Comparison of ENCODE assay signal across 13 mouse cellular contexts in genomic region chr6:115983306-115984038, GRCm38 (mm10). TPM values are rescaled to one million over a fixed set of nuclear protein-coding genes. Genes with fewer than 3 reads are reported as not detected.
A peak's percentile ranks its signal among the peaks of the same experiment; 100 is the strongest.
DNase-seq lines count a peak whose midpoint lies in the region; ATAC-seq lines count a peak whose summit lies in the region.
"Had no signal": no experiment of that assay in that cellular context is flagged by ENCODE, and none has a peak within 500 bp of the region (broad histone marks: within the 10 kb centered on the region; RNA-seq: fewer than 3 reads in every experiment).

No protein-coding gene starts in this region.

- whole genome bisulfite sequencing in heart, embryonic 13.5 days = 51% methylated on average over 12 of the region's 12 CpGs
- WGBS in heart, embryonic 16.5 days = 59% methylated on average over 12 of the region's 12 CpGs
- WGBS in liver, embryonic 12.5 days (ENCODE audit: insufficient replicate concordance) = 69% methylated on average over 12 of the region's 12 CpGs

- peak overlapping the region; percentile 33 for H3K27ac ChIP-seq in heart, embryonic 13.5 days (replicated peaks)
- peak overlapping the region; percentile 15 for H3K27ac ChIP-seq in brown adipose tissue, adult 24 weeks (replicated peaks; ENCODE audit: low read depth, low read length)
- H3K27ac ChIP-seq in heart, embryonic 16.5 days (ENCODE audit: low read length) = peak overlapping the region; percentile 40; the same call in 1 of the 2 replicates
- H3K27ac ChIP-seq in liver, embryonic 12.5 days = no peak overlapping the region
- H3K27ac ChIP-seq: liver, embryonic 14.5 days had no signal

- H3K36me3 ChIP-seq in heart, embryonic 13.5 days = peaks cover 21% of the 10 kb centered on the region
- H3K36me3 ChIP-seq in heart, embryonic 16.5 days (ENCODE audit: control insufficient read depth, insufficient read depth) = no peaks in the 10 kb centered on the region
- H3K36me3 ChIP-seq in liver, embryonic 12.5 days = no peaks in the 10 kb centered on the region
- H3K36me3 ChIP-seq: G1E had no signal

- no peak for ATAC-seq in heart, embryonic 13.5 days (ENCODE audit: extremely low read depth, insufficient number of reproducible peaks, low FRiP score, low TSS enrichment)
- no peak for ATAC-seq in heart, embryonic 16.5 days (replicated peaks; ENCODE audit: extremely low read depth, insufficient read depth, low FRiP score)
- no peak for ATAC-seq in granulocyte monocyte progenitor cell, adult 5-6 weeks (replicated peaks; ENCODE audit: poor library complexity, severe bottlenecking)
- no peak for ATAC-seq in liver, embryonic 12.5 days
- ATAC-seq: forebrain, embryonic 16.5 days; inflammation-experienced regulatory T-cells, adult 6 months had no signal

- DNase-seq in heart, adult 18-20 months = no peak
- DNase-seq in lung, postnatal 10 days = peak; percentile 75

- no peaks in the 10 kb centered on the region for H3K27me3 ChIP-seq in heart, embryonic 13.5 days (replicated peaks)
- no peaks in the 10 kb centered on the region for H3K27me3 ChIP-seq in heart, embryonic 16.5 days (ENCODE audit: control insufficient read depth, insufficient read depth, low read length)
- H3K27me3 ChIP-seq in liver, embryonic 12.5 days (replicated peaks) = no peaks in the 10 kb centered on the region

- no peaks in the 10 kb centered on the region for H3K9me3 ChIP-seq in heart, embryonic 13.5 days
- H3K9me3 ChIP-seq in heart, embryonic 16.5 days (replicated peaks; ENCODE audit: control insufficient read depth, low read length) = no peaks in the 10 kb centered on the region
- H3K9me3 ChIP-seq in liver, embryonic 12.5 days (replicated peaks) = no peaks in the 10 kb centered on the region
- H3K9me3 ChIP-seq: G1E had no signal

- peak overlapping the region; percentile 64 for H3K9ac ChIP-seq in heart, embryonic 13.5 days
- peak overlapping the region; percentile 15 for H3K9ac ChIP-seq in heart, embryonic 16.5 days (ENCODE audit: low read length)
- H3K9ac ChIP-seq in liver, embryonic 12.5 days = no peak overlapping the region
- H3K9ac ChIP-seq: liver, embryonic 14.5 days had no signal

- no peak overlapping the region for H3K4me3 ChIP-seq in heart, embryonic 13.5 days
- no peak overlapping the region for H3K4me3 ChIP-seq in brown adipose tissue, adult 24 weeks (ENCODE audit: insufficient read depth, low read depth, low read length)
- no peak overlapping the region for H3K4me3 ChIP-seq in heart, embryonic 16.5 days (ENCODE audit: low read length)
- H3K4me3 ChIP-seq in liver, embryonic 12.5 days = no peak overlapping the region

- H3K4me2 ChIP-seq in heart, embryonic 13.5 days = peak overlapping the region; percentile 76
- peak overlapping the region; percentile 12 for H3K4me2 ChIP-seq in heart, embryonic 16.5 days (ENCODE audit: low read depth, low read length)
- no peak overlapping the region for H3K4me2 ChIP-seq in liver, embryonic 12.5 days

- peaks cover 69% of the 10 kb centered on the region for H3K4me1 ChIP-seq in heart, embryonic 13.5 days
- peaks cover 47% of the 10 kb centered on the region for H3K4me1 ChIP-seq in brown adipose tissue, adult 24 weeks (ENCODE audit: control insufficient read depth, insufficient read depth, insufficient read length, low read length)
- peaks cover 29% of the 10 kb centered on the region for H3K4me1 ChIP-seq in heart, embryonic 16.5 days (ENCODE audit: control insufficient read depth, insufficient read depth, low read length)
- peaks cover 14% of the 10 kb centered on the region for H3K4me1 ChIP-seq in liver, embryonic 12.5 days

RNA-seq across cellular contexts. Expression of gene Plxnd1, which starts 11.3 kb away (rescaled TPM):
- polyA plus RNA-seq in heart, embryonic 13.5 days (2015; fragmentation: Nextera tagmentation; extraction: Ambion mirVana) = 39.6 and 43.5 TPM in 2 replicates
- total RNA-seq in heart, adult 18-20 months (2021) = 10 to 100 TPM; 54.6 to 68.7 TPM
- 20.2 and 24.0 TPM in 2 replicates for polyA plus RNA-seq in brown adipose tissue, adult 24 weeks (2012; ENCODE audit: insufficient read depth, insufficient read length, missing spikeins)
- 46.0 and 49.6 TPM in 2 replicates for polyA plus RNA-seq in heart, embryonic 16.5 days (2015; fragmentation: Nextera tagmentation; extraction: Ambion mirVana)
- 29.1 and 38.2 TPM in 2 replicates for total RNA-seq in granulocyte monocyte progenitor cell, adult 5-6 weeks (2014; fragmentation: Nextera tagmentation)
- 43.3 and 46.6 TPM in 2 replicates for total RNA-seq in granulocyte monocyte progenitor cell, adult 5-6 weeks (2017)
- 16.2 TPM in 2 replicates for polyA plus RNA-seq in liver, embryonic 12.5 days (2016; fragmentation: Nextera tagmentation; extraction: Ambion mirVana)

RNA-seq across cellular contexts. Expression of gene H1foo, which starts 38.7 kb away (rescaled TPM):
- polyA plus RNA-seq in heart, embryonic 13.5 days (2015; fragmentation: Nextera tagmentation; extraction: Ambion mirVana) = not detected in 2 replicates
- not detected for total RNA-seq in heart, adult 18-20 months (2021)
- polyA plus RNA-seq in brown adipose tissue, adult 24 weeks (2012; ENCODE audit: insufficient read depth, insufficient read length, missing spikeins) = not detected in 2 replicates
- polyA plus RNA-seq in heart, embryonic 16.5 days (2015; fragmentation: Nextera tagmentation; extraction: Ambion mirVana) = not detected in 2 replicates
- not detected in 2 replicates for total RNA-seq in granulocyte monocyte progenitor cell, adult 5-6 weeks (2014; fragmentation: Nextera tagmentation)
- total RNA-seq in granulocyte monocyte progenitor cell, adult 5-6 weeks (2017) = not detected in 2 replicates
- polyA plus RNA-seq in liver, embryonic 12.5 days (2016; fragmentation: Nextera tagmentation; extraction: Ambion mirVana) = not detected in 2 replicates
- total RNA-seq: common myeloid progenitor, adult 5-6 weeks; G1E had no signal
- polyA plus RNA-seq: forebrain, embryonic 16.5 days; G1E; inflammation-experienced regulatory T-cells, adult 6 months; liver, embryonic 14.5 days; urinary bladder, adult 2 months had no signal

RNA-seq across cellular contexts. Expression of gene Rho, which starts 51.9 kb away (rescaled TPM):
- polyA plus RNA-seq in heart, embryonic 13.5 days (2015; fragmentation: Nextera tagmentation; extraction: Ambion mirVana) = 0.08 TPM in 1 of 2 replicates, not detected in the other
- total RNA-seq in heart, adult 18-20 months (2021) = not detected
- polyA plus RNA-seq in brown adipose tissue, adult 24 weeks (2012; ENCODE audit: insufficient read depth, insufficient read length, missing spikeins) = not detected in 2 replicates
- polyA plus RNA-seq in heart, embryonic 16.5 days (2015; fragmentation: Nextera tagmentation; extraction: Ambion mirVana) = 0.16 TPM in 1 of 2 replicates, not detected in the other
- total RNA-seq in granulocyte monocyte progenitor cell, adult 5-6 weeks (2014; fragmentation: Nextera tagmentation) = not detected in 2 replicates
- total RNA-seq in granulocyte monocyte progenitor cell, adult 5-6 weeks (2017) = not detected in 2 replicates
- polyA plus RNA-seq in liver, embryonic 12.5 days (2016; fragmentation: Nextera tagmentation; extraction: Ambion mirVana) = not detected in 2 replicates
- total RNA-seq: common myeloid progenitor, adult 5-6 weeks had no signal
- polyA plus RNA-seq: G1E had no signal
